Mouse (Mus musculus): ENCODE data around the gene Wiz. TPM values are rescaled to one million over a fixed set of nuclear protein-coding genes. Genes with fewer than 3 reads are reported as not detected.
A peak's percentile ranks its signal among the peaks of the same experiment; 100 is the strongest.

The Wiz gene
- polyA plus RNA-seq, 1 experiment from 2014 or later, result 22.3 TPM

DNA sequence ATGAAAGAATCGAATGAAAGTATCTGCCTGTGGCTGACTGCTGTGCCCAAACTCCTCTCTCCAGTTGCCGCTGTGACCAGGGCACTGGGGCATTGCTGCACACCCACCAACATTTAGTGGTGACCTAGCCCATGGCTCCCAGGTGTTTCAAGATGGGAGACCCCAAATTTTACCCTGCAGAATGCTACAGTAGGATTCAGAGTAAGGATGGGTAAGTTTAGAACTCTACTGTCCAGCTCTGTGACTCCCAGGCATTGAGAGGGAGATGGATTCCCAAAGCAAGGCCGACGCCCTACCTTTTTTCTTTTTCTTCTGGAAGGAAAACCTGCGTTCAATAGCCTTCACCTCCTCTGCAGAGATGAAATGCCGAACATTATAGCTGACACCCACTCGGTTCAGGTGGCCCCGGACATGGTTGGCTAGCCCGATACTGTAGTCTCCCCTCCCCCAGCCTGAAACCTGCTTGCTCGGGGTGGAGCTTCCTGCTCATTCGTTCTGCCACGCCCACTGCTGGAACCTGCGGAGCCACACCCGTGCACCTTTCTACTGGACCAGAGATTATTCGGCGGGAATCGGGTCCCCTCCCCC is 20.2 kb downstream of the Wiz start:
- Histone ChIP-seq H3K9me3 (replicated peaks) (no peaks in the 10 kb centered on the region), H3K27me3 (ENCODE audit: low read depth, poor library complexity, severe bottlenecking) (0 out of 2 replicates have a peak, but pooled peaks cover 6% of the 10 kb centered on the region), H3K4me1 (peaks cover 19% of the 10 kb centered on the region), H3K4me3 (peak overlapping the region; percentile 45), H3K27ac (replicated peaks) (peak overlapping the region; percentile 18), H3K36me3 (no peaks in the 10 kb centered on the region)
- WGBS, result 14% methylated on average over 14 of the region's 17 CpGs
- DNase-seq (ENCODE audit: low spot score), result no peak

DNA sequence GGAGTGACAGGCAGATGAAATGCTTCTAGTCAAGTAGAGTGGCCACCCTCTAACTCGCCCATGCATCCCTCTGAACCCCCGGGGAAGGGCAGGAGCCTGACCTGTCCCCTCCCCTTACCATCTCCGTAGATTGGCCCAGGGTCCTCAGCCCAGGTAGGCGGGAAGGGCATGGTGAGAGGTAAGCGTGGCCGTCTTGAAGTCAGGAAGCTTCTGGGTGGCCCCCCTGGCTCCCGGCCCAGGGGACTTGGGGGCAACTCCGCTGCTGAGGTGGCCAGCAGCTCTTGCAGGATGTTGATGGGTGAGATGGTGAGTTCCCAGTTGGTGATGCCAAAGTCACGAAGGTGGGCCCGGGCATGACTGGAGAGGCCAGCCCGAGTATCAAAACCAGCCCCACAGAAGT is 21.5 kb downstream of the Wiz start:
- H3K4me3 ChIP-seq, result no peak overlapping the region
- H3K27me3 ChIP-seq (ENCODE audit: low read depth, poor library complexity, severe bottlenecking), result 0 out of 2 replicates have a peak, but pooled peaks cover 6% of the 10 kb centered on the region
- peaks cover 1% of the 10 kb centered on the region for H3K36me3 ChIP-seq
- 89% methylated on average over 11 of the region's 11 CpGs for WGBS
- peaks cover 27% of the 10 kb centered on the region for H3K4me1 ChIP-seq
- DNase-seq (ENCODE audit: low spot score), result no peak
- H3K9me3 ChIP-seq (replicated peaks), result no peaks in the 10 kb centered on the region
- no peak overlapping the region for H3K27ac ChIP-seq (replicated peaks)

DNA sequence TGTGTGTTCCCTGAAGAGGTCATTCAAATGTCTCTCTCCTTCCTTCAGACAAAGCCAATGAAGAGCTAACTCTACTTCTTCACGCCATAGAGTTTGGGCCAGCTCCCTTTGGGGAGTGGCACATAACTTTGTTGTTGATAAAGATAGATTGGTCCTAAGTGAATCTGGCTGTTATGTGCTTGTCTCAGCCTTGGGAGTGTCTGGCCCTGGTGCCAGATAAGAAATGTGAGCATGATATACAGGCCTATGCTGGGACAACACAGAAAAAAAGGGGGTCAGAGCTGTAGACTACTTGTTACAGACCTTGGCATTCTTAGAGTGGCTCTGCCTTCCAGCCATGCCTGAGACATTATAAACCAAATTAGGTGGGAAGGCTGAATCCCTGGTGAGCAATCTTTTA is 23.9 kb downstream of the Wiz start:
- H3K27me3 ChIP-seq (ENCODE audit: low read depth, poor library complexity, severe bottlenecking), result 0 out of 2 replicates have a peak, but pooled peaks cover 6% of the 10 kb centered on the region
- peaks cover 40% of the 10 kb centered on the region for H3K4me1 ChIP-seq
- no peak for DNase-seq (ENCODE audit: low spot score)
- peaks cover 25% of the 10 kb centered on the region for H3K36me3 ChIP-seq
- H3K27ac ChIP-seq (replicated peaks), result no peak overlapping the region; the same call in 1 of the 2 replicates
- no peaks in the 10 kb centered on the region for H3K9me3 ChIP-seq (replicated peaks)
- peak overlapping the region; percentile 97 for H3K4me3 ChIP-seq
- WGBS, result 84% methylated on average over 1 of the region's 1 CpGs

DNA sequence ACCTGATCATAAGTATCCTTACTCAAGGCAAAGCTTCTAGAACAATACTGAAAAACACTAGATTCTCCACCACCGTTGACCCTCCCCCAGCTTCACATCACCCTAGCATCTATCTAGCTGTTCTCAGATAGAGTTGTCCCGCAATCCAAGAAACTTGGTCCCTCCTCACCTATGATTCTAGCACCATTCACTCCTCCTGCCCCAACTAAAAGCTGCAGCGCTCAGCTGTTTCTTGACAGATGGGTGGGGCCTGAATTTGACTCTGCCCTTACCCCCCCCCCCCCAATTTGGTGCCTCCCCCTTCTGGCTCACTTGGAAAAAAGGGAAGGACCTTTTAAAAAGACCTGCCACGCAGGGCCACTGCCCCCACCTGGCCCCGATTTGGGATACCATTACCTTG is 24.4 kb downstream of the Wiz start:
- no peak for DNase-seq (ENCODE audit: low spot score)
- H3K9me3 ChIP-seq (replicated peaks), result no peaks in the 10 kb centered on the region
- peaks cover 40% of the 10 kb centered on the region for H3K4me1 ChIP-seq
- H3K27me3 ChIP-seq (ENCODE audit: low read depth, poor library complexity, severe bottlenecking), result 0 out of 2 replicates have a peak, but pooled peaks cover 6% of the 10 kb centered on the region
- H3K4me3 ChIP-seq, result peak overlapping the region; percentile 97
- WGBS, result 66% methylated on average over 5 of the region's 5 CpGs
- peaks cover 30% of the 10 kb centered on the region for H3K36me3 ChIP-seq
- peak overlapping the region; percentile 98 for H3K27ac ChIP-seq (replicated peaks)

DNA sequence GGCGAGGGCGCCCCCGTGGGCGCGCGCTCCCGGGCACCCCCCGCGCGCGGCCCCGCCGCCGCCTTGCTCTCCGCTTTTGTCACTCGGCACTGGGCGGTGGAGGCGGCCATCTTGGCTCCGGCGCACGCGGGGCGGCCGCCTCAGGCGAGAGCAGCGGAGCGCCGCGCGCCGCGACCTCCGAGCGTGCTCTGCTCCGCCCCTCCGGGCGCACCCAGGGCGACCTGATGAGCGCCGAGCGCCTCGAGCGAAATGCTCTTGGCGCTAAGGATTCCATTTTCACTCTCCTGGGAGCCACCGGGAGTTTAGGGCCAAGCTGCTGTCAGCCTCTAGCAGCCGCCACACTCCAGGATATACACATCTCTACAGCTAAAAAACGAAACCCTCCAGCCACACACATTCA is 24.9 kb downstream of the Wiz start:
- H3K36me3 ChIP-seq, result peaks cover 35% of the 10 kb centered on the region
- WGBS, result under 1% methylated on average over 46 of the region's 47 CpGs
- H3K27ac ChIP-seq (replicated peaks), result peak overlapping the region; percentile 98
- H3K4me3 ChIP-seq, result peak overlapping the region; percentile 97
- peaks cover 40% of the 10 kb centered on the region for H3K4me1 ChIP-seq
- DNase-seq (ENCODE audit: low spot score), result peak; percentile 88
- 0 out of 2 replicates have a peak, but pooled peaks cover 6% of the 10 kb centered on the region for H3K27me3 ChIP-seq (ENCODE audit: low read depth, poor library complexity, severe bottlenecking)
- no peaks in the 10 kb centered on the region for H3K9me3 ChIP-seq (replicated peaks)

DNA sequence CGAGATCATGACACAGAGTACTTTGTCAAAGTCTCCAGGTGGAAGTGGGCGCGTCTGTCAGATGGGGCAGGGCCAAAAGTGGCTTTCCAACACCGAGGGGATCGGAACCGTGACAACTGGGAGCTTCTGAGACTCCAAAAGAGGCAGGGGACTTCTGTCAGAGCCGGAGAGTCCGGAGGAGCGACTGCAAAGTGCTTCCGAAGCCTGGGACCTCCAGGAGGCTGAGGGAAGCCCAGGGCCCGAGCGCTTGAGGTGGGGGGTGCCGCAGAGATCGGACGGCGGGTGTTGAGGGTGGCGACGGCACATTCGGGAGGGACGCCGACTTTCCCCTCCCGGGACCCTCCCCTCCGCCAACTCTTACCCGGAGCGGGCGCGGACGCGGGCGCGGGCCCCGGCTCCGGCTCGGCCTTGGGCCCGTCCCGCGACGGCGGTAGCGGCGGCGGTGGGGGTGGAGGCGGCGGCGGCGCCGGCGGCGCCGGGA is 25.4 kb downstream of the Wiz start:
- DNase-seq (ENCODE audit: low spot score), result no peak
- peak overlapping the region; percentile 98 for H3K27ac ChIP-seq (replicated peaks)
- WGBS, result under 1% methylated on average over 35 of the region's 50 CpGs
- H3K4me3 ChIP-seq, result peak overlapping the region; percentile 97
- H3K36me3 ChIP-seq, result peaks cover 40% of the 10 kb centered on the region
- H3K4me1 ChIP-seq, result peaks cover 36% of the 10 kb centered on the region
- H3K27me3 ChIP-seq (ENCODE audit: low read depth, poor library complexity, severe bottlenecking), result 0 out of 2 replicates have a peak, but pooled peaks cover 4% of the 10 kb centered on the region
- no peaks in the 10 kb centered on the region for H3K9me3 ChIP-seq (replicated peaks)

DNA sequence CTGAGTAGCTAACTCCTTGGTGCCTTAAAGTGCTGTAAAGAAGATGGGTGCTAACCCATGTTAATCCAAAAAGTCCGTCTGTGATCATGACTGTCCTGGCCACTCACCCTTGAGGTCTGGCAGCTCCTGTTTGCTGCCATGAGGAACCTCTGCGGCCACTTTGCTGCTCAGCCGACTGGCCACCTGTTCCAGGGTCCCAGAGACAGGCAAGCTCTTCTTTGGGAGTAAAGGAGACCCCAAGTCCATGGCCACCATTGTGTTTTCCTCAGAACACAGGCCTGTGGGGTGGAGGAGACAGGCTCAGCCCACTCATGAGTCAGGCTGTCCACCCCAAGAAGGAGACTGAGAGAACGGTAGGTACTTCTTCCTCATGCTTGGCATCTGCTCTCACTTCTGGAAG is 26.6 kb downstream of the Wiz start:
- DNase-seq (ENCODE audit: low spot score), result no peak

DNA sequence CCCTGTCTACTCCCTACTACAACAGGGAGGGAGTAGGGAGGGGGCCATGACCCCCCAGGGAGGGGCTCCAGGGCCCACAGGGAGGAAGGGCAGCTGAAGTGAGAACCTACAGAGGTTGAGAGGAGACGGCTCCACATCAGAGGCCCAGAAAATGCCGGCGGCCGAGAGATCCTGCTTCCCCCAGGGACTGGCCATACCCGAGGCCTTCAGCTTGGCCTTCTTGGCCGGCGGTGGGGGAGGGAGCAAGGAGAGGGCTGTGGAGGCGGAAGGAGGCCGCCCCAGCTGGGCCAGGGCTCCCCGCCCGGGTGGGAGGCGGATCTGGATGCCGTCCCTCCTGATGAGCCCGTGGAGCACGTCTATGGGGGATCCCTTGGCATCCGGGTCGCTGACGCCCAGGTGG is 29.3 kb downstream of the Wiz start:
- Histone ChIP-seq H3K36me3 (peaks cover 79% of the 10 kb centered on the region), H3K27me3 (ENCODE audit: low read depth, poor library complexity, severe bottlenecking) (no peaks in the 10 kb centered on the region), H3K9me3 (replicated peaks) (no peaks in the 10 kb centered on the region), H3K4me1 (peaks cover 28% of the 10 kb centered on the region), H3K27ac (replicated peaks) (no peak overlapping the region), H3K4me3 (peak overlapping the region; percentile 12; the same call in 1 of the 2 replicates)
- 92% methylated on average over 18 of the region's 18 CpGs for WGBS
- DNase-seq (ENCODE audit: low spot score), result no peak

More for the DNA sequence above, 26.6 kb downstream of the Wiz start:
- Histone ChIP-seq H3K27ac (replicated peaks) (peak overlapping the region; percentile 98), H3K27me3 (ENCODE audit: low read depth, poor library complexity, severe bottlenecking) (no peaks in the 10 kb centered on the region), H3K4me3 (peak overlapping the region; percentile 97), H3K9me3 (replicated peaks) (no peaks in the 10 kb centered on the region), H3K4me1 (peaks cover 34% of the 10 kb centered on the region), H3K36me3 (peaks cover 52% of the 10 kb centered on the region)
- WGBS, result 86% methylated on average over 4 of the region's 4 CpGs

DNA sequence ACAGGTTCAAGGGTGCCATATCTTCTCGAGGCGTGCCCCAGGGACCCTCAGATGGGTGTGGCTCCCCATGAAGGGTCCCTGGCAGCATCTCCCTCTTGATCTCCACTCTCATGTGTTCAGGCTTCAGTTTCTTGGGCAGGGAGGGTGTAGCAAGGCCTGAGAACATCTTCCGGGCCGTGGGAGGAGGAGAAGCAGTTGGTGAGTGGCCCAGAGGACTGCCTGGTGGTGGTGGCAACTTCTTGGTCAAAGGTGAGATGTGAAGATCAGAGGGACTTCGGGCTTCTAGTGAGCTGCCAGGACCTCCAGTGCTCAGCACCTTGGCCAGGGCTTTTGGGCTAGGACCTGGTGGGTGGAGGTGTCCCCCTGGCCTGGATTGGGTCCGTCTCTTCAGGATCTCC is 30.3 kb downstream of the Wiz start:
- DNase-seq (ENCODE audit: low spot score), result no peak
- 95% methylated on average over 6 of the region's 6 CpGs for WGBS
- H3K27ac ChIP-seq (replicated peaks), result no peak overlapping the region
- peaks cover 31% of the 10 kb centered on the region for H3K4me1 ChIP-seq
- H3K9me3 ChIP-seq (replicated peaks), result no peaks in the 10 kb centered on the region
- no peaks in the 10 kb centered on the region for H3K27me3 ChIP-seq (ENCODE audit: low read depth, poor library complexity, severe bottlenecking)
- H3K36me3 ChIP-seq, result peaks cover 89% of the 10 kb centered on the region
- H3K4me3 ChIP-seq, result no peak overlapping the region

DNA sequence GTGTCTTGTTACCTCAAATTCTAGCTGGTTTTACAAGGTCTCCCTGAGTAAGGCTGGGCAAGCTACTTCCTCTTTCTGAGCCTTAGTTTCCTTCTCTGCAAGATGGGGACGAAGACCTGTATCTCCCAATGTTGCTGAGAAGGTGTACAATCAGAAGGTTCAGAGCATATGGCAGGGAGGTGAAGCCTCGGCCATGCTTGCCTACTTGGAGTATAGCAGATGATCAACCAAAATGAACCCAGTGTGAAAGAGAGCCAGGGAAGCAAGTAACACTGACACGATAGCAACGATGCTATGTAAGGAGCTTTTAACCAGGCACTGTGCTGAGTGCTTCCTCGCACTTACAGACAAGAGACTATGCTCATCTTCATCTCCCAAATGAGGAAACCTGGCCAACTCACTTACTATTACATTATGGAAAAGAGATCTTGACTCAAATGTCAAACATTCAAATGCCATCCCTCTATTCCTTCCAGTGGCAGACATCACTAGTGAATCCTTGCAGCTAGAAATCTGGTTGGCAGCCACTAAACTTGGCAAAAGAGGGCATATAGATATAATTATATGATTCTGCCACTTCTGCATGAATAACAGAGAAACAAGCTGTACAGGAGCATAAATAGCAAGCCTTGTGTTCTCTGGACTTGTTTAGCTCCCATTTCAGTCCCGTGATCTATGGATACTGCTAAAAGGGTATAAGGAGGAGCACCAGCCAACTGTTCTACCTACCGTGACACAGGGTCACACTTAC is 30.9 kb downstream of the Wiz start:
- Histone ChIP-seq H3K4me3 (no peak overlapping the region), H3K36me3 (peaks cover 95% of the 10 kb centered on the region), H3K9me3 (replicated peaks) (no peaks in the 10 kb centered on the region), H3K27me3 (ENCODE audit: low read depth, poor library complexity, severe bottlenecking) (no peaks in the 10 kb centered on the region), H3K27ac (replicated peaks) (no peak overlapping the region), H3K4me1 (peaks cover 36% of the 10 kb centered on the region)
- 93% methylated on average over 7 of the region's 7 CpGs for WGBS
- no peak for DNase-seq (ENCODE audit: low spot score)

DNA sequence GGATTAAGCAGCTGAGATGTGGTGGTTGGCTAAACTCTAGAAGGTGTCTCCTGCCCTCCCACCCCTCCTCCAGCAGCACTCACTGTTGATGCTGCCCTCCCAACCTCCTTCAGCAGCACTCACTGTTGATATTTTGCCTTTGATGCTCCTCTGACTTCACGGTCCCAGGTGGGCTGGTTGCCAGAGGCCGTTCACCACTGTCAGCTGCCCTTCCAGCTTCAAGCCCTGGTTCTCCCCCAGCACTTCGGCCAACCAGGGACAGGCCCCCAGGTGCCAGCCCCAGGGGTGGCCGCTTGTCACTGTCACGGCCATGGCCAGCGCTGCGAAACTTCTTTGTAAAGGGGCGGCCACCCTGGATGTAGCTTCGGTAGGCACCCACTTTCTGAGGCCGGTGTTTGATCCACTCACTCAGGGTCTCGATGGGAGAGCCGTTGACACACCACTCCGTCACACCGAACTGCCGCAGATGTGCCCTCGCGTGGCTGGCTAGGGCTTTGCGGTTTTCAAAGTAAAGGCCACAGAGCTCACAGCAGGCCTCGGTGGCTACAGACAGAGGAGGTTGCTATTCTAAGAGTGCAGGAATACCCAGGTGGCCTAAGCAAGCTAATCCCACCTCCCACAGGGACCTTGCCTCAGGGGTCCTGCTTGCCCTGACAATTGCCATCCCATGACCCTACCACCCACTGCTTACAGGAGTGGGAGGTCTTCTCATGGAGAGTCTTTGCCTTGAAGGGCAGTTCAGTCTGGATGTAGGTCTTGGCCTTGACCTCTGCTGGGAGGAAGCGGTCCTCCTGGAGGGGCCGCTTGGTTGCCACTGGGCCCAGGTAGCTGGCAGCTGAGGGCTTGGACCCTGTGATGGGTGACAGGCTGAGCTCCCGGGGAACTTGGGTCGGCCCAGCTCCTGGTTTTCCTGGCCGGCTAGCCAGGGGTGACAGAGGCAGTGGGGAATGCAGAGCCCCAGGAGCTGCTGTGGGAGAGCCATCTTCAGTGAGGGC is 32.2 kb downstream of the Wiz start:
- Histone ChIP-seq H3K9me3 (replicated peaks) (no peaks in the 10 kb centered on the region), H3K27me3 (ENCODE audit: low read depth, poor library complexity, severe bottlenecking) (no peaks in the 10 kb centered on the region), H3K4me1 (peaks cover 30% of the 10 kb centered on the region), H3K36me3 (peaks cover 88% of the 10 kb centered on the region), H3K27ac (replicated peaks) (no peak overlapping the region), H3K4me3 (no peak overlapping the region)
- no peak for DNase-seq (ENCODE audit: low spot score)
- WGBS, result 86% methylated on average over 24 of the region's 24 CpGs

DNA sequence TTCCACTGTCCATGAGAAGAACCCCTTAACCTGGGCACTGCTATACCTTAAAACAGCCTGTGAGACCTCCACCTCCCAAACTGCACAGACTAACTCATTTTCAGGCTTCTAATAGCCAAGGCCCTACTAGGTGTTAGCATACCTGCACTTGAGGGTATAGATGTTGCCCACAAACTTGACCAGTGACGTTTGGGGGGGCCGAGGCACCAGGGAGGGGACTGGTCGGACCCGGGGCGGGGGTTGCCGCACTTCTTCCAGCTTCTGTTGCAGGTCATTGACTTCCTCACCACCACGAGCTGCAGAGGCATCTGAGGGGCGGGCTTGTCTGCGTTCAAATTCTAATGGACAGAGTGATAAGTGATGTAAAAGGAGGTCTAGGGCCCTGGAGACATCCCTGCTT is 33.0 kb downstream of the Wiz start:
- DNase-seq (ENCODE audit: low spot score), result no peak
- Histone ChIP-seq H3K4me3 (no peak overlapping the region), H3K27me3 (ENCODE audit: low read depth, poor library complexity, severe bottlenecking) (no peaks in the 10 kb centered on the region), H3K36me3 (peaks cover 81% of the 10 kb centered on the region), H3K9me3 (replicated peaks) (no peaks in the 10 kb centered on the region), H3K4me1 (peaks cover 26% of the 10 kb centered on the region), H3K27ac (replicated peaks) (no peak overlapping the region)
- 90% methylated on average over 9 of the region's 9 CpGs for WGBS

All from midbrain, embryonic 10.5 days (tissue).